Mouse (Mus musculus) layer of hippocampus, postnatal 36 days (tissue): Measurements from ENCODE around the gene Pde4d. TPM values are rescaled to one million over a fixed set of nuclear protein-coding genes. Genes with fewer than 3 reads are reported as not detected.

ENCODE experiments used
- DNase-seq, 2 experiments: peaks; one replicate each; pipeline ENCODE4 v3.0.0; 2022
- total RNA-seq, 2 experiments: library from RNA; stranded (reverse); gene quantifications; 2 replicates each; pipeline ENCODE4 v1.2.3; 2021

Gene Pde4d
- total RNA-seq, 2 experiments from 2014 or later, result 69.7 to 69.8 TPM

GRCm38 (mm10) chr13:109247061-109247460, 797.3 kb downstream of the Pde4d start:
- DNase-seq, result no peak

GRCm38 (mm10) chr13:109249315-109249714, 799.6 kb downstream of the Pde4d start:
- no peak for DNase-seq

GRCm38 (mm10) chr13:109255634-109256033, 805.9 kb downstream of the Pde4d start:
- no peak for DNase-seq

GRCm38 (mm10) chr13:109260220-109260795, 810.6 kb downstream of the Pde4d start:
- DNase-seq, result peak; percentile 51 to 64

GRCm38 (mm10) chr13:109260796-109261516, 811.2 kb downstream of the Pde4d start:
- DNase-seq, result no peak

GRCm38 (mm10) chr13:109261642-109262220, 812.0 kb downstream of the Pde4d start:
- no peak for DNase-seq

GRCm38 (mm10) chr13:109262501-109262900, 812.8 kb downstream of the Pde4d start:
- no peak for DNase-seq

- DNase-seq, result no peak
These were observed 814.1 kb downstream of the Pde4d start for GRCm38 (mm10) chr13:109263833-109264232.

- peak; percentile 8 to 22 for DNase-seq
These were observed 818.5 kb downstream of the Pde4d start for GRCm38 (mm10) chr13:109268253-109268652.

- no peak for DNase-seq
These were observed 819.0 kb downstream of the Pde4d start for GRCm38 (mm10) chr13:109268659-109269322.

GRCm38 (mm10) chr13:109274869-109275268, 825.1 kb downstream of the Pde4d start:
- DNase-seq, result no peak

GRCm38 (mm10) chr13:109277792-109278191, 828.0 kb downstream of the Pde4d start:
- DNase-seq, result no peak

- peak in 1 of 2 experiments; percentile 14 for DNase-seq
These were observed 828.8 kb downstream of the Pde4d start for GRCm38 (mm10) chr13:109278504-109278912.

GRCm38 (mm10) chr13:109279211-109279610, 829.5 kb downstream of the Pde4d start:
- DNase-seq, result no peak

GRCm38 (mm10) chr13:109280433-109280832, 830.7 kb downstream of the Pde4d start:
- DNase-seq, result peak in 1 of 2 experiments; percentile 36

GRCm38 (mm10) chr13:109287465-109287864, 837.7 kb downstream of the Pde4d start:
- no peak for DNase-seq

GRCm38 (mm10) chr13:109290922-109291321, 841.2 kb downstream of the Pde4d start:
- no peak for DNase-seq

GRCm38 (mm10) chr13:109293011-109293410, 843.3 kb downstream of the Pde4d start:
- no peak for DNase-seq

- DNase-seq, result no peak
These were observed 846.7 kb downstream of the Pde4d start for GRCm38 (mm10) chr13:109296347-109297037.

GRCm38 (mm10) chr13:109298852-109299251, 849.1 kb downstream of the Pde4d start:
- DNase-seq, result no peak

- DNase-seq, result no peak
These were observed 849.9 kb downstream of the Pde4d start for GRCm38 (mm10) chr13:109299511-109300250.

GRCm38 (mm10) chr13:109312542-109312941, 862.8 kb downstream of the Pde4d start:
- DNase-seq, result no peak
